Mouse (Mus musculus): ENCODE measurements around the gene Ilkap. TPM values are rescaled to one million over a fixed set of nuclear protein-coding genes. Genes with fewer than 3 reads are reported as not detected.

The Ilkap gene
- polyA plus RNA-seq, 1 experiment from 2014 or later = 132 TPM

- H3K27me3 ChIP-seq (ENCODE audit: control insufficient read depth, insufficient read depth, low read length) = peaks cover 12% of the 10 kb centered on the region
- ATAC-seq (ENCODE audit: low FRiP score) = no peak
- peaks cover 29% of the 10 kb centered on the region for H3K36me3 ChIP-seq (replicated peaks; ENCODE audit: control insufficient read depth, insufficient read depth)
- no peak overlapping the region for H3K9ac ChIP-seq
- H3K9me3 ChIP-seq (ENCODE audit: control insufficient read depth, low read length) = peaks cover 9% of the 10 kb centered on the region; the same call in 1 of the 2 replicates
- H3K27ac ChIP-seq = no peak overlapping the region
- no peak for DNase-seq (ENCODE audit: low spot score)
- H3K4me1 ChIP-seq (replicated peaks; ENCODE audit: control insufficient read depth, insufficient read depth, low read length) = no peaks in the 10 kb centered on the region
- 97% methylated on average over 3 of the region's 3 CpGs for WGBS
- no peak overlapping the region for H3K4me2 ChIP-seq (replicated peaks)
- no peak overlapping the region for H3K4me3 ChIP-seq (replicated peaks; ENCODE audit: low read length)
Measured at GRCm38 (mm10) chr1:91367295-91367694, 31.3 kb downstream of the Ilkap start.

GRCm38 (mm10) chr1:91366215-91367108, 32.2 kb downstream of the Ilkap start, which contains the start of gene Erfe:
Erfe (plus strand) TSS chr1:91366430.
- peaks cover 21% of the 10 kb centered on the region for H3K36me3 ChIP-seq (replicated peaks; ENCODE audit: control insufficient read depth, insufficient read depth)
- peak within 1 kb of the TSS; percentile 29 for H3K4me3 ChIP-seq (replicated peaks; ENCODE audit: low read length)
- peaks cover 12% of the 10 kb centered on the region for H3K27me3 ChIP-seq (ENCODE audit: control insufficient read depth, insufficient read depth, low read length)
- WGBS = 2% methylated on average over 38 of the region's 68 CpGs
- peaks cover 9% of the 10 kb centered on the region; the same call in 1 of the 2 replicates for H3K9me3 ChIP-seq (ENCODE audit: control insufficient read depth, low read length)
- H3K4me2 ChIP-seq (replicated peaks) = peak within 1 kb of the TSS; percentile 62
- H3K9ac ChIP-seq = peak within 1 kb of the TSS; percentile 53
- DNase-seq (ENCODE audit: low spot score) (peak; percentile 40), ATAC-seq (ENCODE audit: low FRiP score) (peak; percentile 43; the same call in 1 of the 2 replicates)
- no peaks in the 10 kb centered on the region for H3K4me1 ChIP-seq (replicated peaks; ENCODE audit: control insufficient read depth, insufficient read depth, low read length)
- H3K27ac ChIP-seq = no peak within 1 kb of the TSS

GRCm38 (mm10) chr1:91365816-91366214, 32.8 kb downstream of the Ilkap start:
- ATAC-seq (ENCODE audit: low FRiP score) (no peak), DNase-seq (ENCODE audit: low spot score) (no peak)
- peaks cover 9% of the 10 kb centered on the region; the same call in 1 of the 2 replicates for H3K9me3 ChIP-seq (ENCODE audit: control insufficient read depth, low read length)
- WGBS = 35% methylated on average over 8 of the region's 8 CpGs
- peaks cover 12% of the 10 kb centered on the region for H3K27me3 ChIP-seq (ENCODE audit: control insufficient read depth, insufficient read depth, low read length)
- H3K9ac ChIP-seq = 0 out of 2 replicates have a peak overlapping the region, but pooled peaks have one; percentile 53
- H3K4me3 ChIP-seq (replicated peaks; ENCODE audit: low read length) = peak overlapping the region; percentile 29
- no peaks in the 10 kb centered on the region for H3K4me1 ChIP-seq (replicated peaks; ENCODE audit: control insufficient read depth, insufficient read depth, low read length)
- H3K36me3 ChIP-seq (replicated peaks; ENCODE audit: control insufficient read depth, insufficient read depth) = peaks cover 14% of the 10 kb centered on the region
- H3K27ac ChIP-seq = no peak overlapping the region
- H3K4me2 ChIP-seq (replicated peaks) = peak overlapping the region; percentile 62

- H3K27ac ChIP-seq = no peak overlapping the region
- peaks cover 7% of the 10 kb centered on the region for H3K36me3 ChIP-seq (replicated peaks; ENCODE audit: control insufficient read depth, insufficient read depth)
- no peak overlapping the region for H3K4me3 ChIP-seq (replicated peaks; ENCODE audit: low read length)
- peaks cover 12% of the 10 kb centered on the region for H3K27me3 ChIP-seq (ENCODE audit: control insufficient read depth, insufficient read depth, low read length)
- H3K9me3 ChIP-seq (ENCODE audit: control insufficient read depth, low read length) = peaks cover 9% of the 10 kb centered on the region; the same call in 1 of the 2 replicates
- WGBS = 94% methylated on average over 16 of the region's 16 CpGs
- no peak for ATAC-seq (ENCODE audit: low FRiP score)
- no peaks in the 10 kb centered on the region for H3K4me1 ChIP-seq (replicated peaks; ENCODE audit: control insufficient read depth, insufficient read depth, low read length)
- no peak for DNase-seq (ENCODE audit: low spot score)
- H3K9ac ChIP-seq = no peak overlapping the region
- no peak overlapping the region for H3K4me2 ChIP-seq (replicated peaks)
Measured at GRCm38 (mm10) chr1:91364822-91365644, 33.6 kb downstream of the Ilkap start.

- ATAC-seq (ENCODE audit: low FRiP score) (no peak), DNase-seq (ENCODE audit: low spot score) (no peak)
- Histone ChIP-seq H3K4me1 (replicated peaks; ENCODE audit: control insufficient read depth, insufficient read depth, low read length) (no peaks in the 10 kb centered on the region), H3K27me3 (ENCODE audit: control insufficient read depth, insufficient read depth, low read length) (peaks cover 8% of the 10 kb centered on the region), H3K4me2 (replicated peaks) (no peak overlapping the region), H3K27ac (no peak overlapping the region), H3K36me3 (replicated peaks; ENCODE audit: control insufficient read depth, insufficient read depth) (no peaks in the 10 kb centered on the region), H3K4me3 (replicated peaks; ENCODE audit: low read length) (no peak overlapping the region), H3K9ac (no peak overlapping the region), H3K9me3 (ENCODE audit: control insufficient read depth, low read length) (peaks cover 9% of the 10 kb centered on the region; the same call in 1 of the 2 replicates)
- 84% methylated on average over 5 of the region's 5 CpGs for WGBS
Measured at GRCm38 (mm10) chr1:91362113-91362512, 36.5 kb downstream of the Ilkap start.

- Histone ChIP-seq H3K36me3 (replicated peaks; ENCODE audit: control insufficient read depth, insufficient read depth) (no peaks in the 10 kb centered on the region), H3K4me3 (replicated peaks; ENCODE audit: low read length) (no peak overlapping the region), H3K27me3 (ENCODE audit: control insufficient read depth, insufficient read depth, low read length) (no peaks in the 10 kb centered on the region), H3K9ac (no peak overlapping the region), H3K9me3 (ENCODE audit: control insufficient read depth, low read length) (no peaks in the 10 kb centered on the region), H3K4me2 (replicated peaks) (no peak overlapping the region), H3K4me1 (replicated peaks; ENCODE audit: control insufficient read depth, insufficient read depth, low read length) (no peaks in the 10 kb centered on the region), H3K27ac (no peak overlapping the region)
- no peak for DNase-seq (ENCODE audit: low spot score)
- 84% methylated on average over 11 of the region's 11 CpGs for WGBS
- no peak for ATAC-seq (ENCODE audit: low FRiP score)
Measured at GRCm38 (mm10) chr1:91356105-91356504, 42.5 kb downstream of the Ilkap start.

GRCm38 (mm10) chr1:91352277-91352676, 46.3 kb downstream of the Ilkap start:
- no peaks in the 10 kb centered on the region for H3K36me3 ChIP-seq (replicated peaks; ENCODE audit: control insufficient read depth, insufficient read depth)
- H3K27ac ChIP-seq = no peak overlapping the region
- H3K4me2 ChIP-seq (replicated peaks) = no peak overlapping the region
- DNase-seq (ENCODE audit: low spot score) (no peak), ATAC-seq (ENCODE audit: low FRiP score) (no peak)
- H3K4me1 ChIP-seq (replicated peaks; ENCODE audit: control insufficient read depth, insufficient read depth, low read length) = no peaks in the 10 kb centered on the region
- H3K9me3 ChIP-seq (ENCODE audit: control insufficient read depth, low read length) = no peaks in the 10 kb centered on the region
- no peak overlapping the region for H3K4me3 ChIP-seq (replicated peaks; ENCODE audit: low read length)
- H3K27me3 ChIP-seq (ENCODE audit: control insufficient read depth, insufficient read depth, low read length) = no peaks in the 10 kb centered on the region
- H3K9ac ChIP-seq = no peak overlapping the region
- 87% methylated on average over 2 of the region's 2 CpGs for WGBS

- no peak overlapping the region for H3K9ac ChIP-seq
- H3K36me3 ChIP-seq (replicated peaks; ENCODE audit: control insufficient read depth, insufficient read depth) = no peaks in the 10 kb centered on the region
- ATAC-seq (ENCODE audit: low FRiP score) (no peak), DNase-seq (ENCODE audit: low spot score) (no peak)
- 73% methylated on average over 3 of the region's 3 CpGs for WGBS
- no peak overlapping the region for H3K4me3 ChIP-seq (replicated peaks; ENCODE audit: low read length)
- H3K9me3 ChIP-seq (ENCODE audit: control insufficient read depth, low read length) = no peaks in the 10 kb centered on the region
- H3K4me1 ChIP-seq (replicated peaks; ENCODE audit: control insufficient read depth, insufficient read depth, low read length) = no peaks in the 10 kb centered on the region
- no peak overlapping the region for H3K4me2 ChIP-seq (replicated peaks)
- H3K27ac ChIP-seq = no peak overlapping the region
- peaks cover 6% of the 10 kb centered on the region for H3K27me3 ChIP-seq (ENCODE audit: control insufficient read depth, insufficient read depth, low read length)
Measured at GRCm38 (mm10) chr1:91351249-91351648, 47.4 kb downstream of the Ilkap start.

GRCm38 (mm10) chr1:91350841-91351240, 47.8 kb downstream of the Ilkap start, which contains the start of gene Klhl30:
Klhl30 (plus strand) TSS chr1:91351016.
- Histone ChIP-seq H3K27me3 (ENCODE audit: control insufficient read depth, insufficient read depth, low read length) (peaks cover 10% of the 10 kb centered on the region), H3K4me2 (replicated peaks) (no peak within 1 kb of the TSS), H3K9ac (no peak within 1 kb of the TSS), H3K9me3 (ENCODE audit: control insufficient read depth, low read length) (no peaks in the 10 kb centered on the region), H3K4me1 (replicated peaks; ENCODE audit: control insufficient read depth, insufficient read depth, low read length) (no peaks in the 10 kb centered on the region), H3K4me3 (replicated peaks; ENCODE audit: low read length) (no peak within 1 kb of the TSS), H3K27ac (no peak within 1 kb of the TSS), H3K36me3 (replicated peaks; ENCODE audit: control insufficient read depth, insufficient read depth) (no peaks in the 10 kb centered on the region)
- 61% methylated on average over 4 of the region's 4 CpGs for WGBS
- DNase-seq (ENCODE audit: low spot score) = no peak
- ATAC-seq (ENCODE audit: low FRiP score) = no peak
